In genomic region chr9:107296016-107296040, GRCm38 (mm10) we compare ENCODE assay signal across 8 mouse cellular contexts. TPM values are rescaled to one million over a fixed set of nuclear protein-coding genes. Genes with fewer than 3 reads are reported as not detected.
DNase-seq lines count a peak whose midpoint lies in the region; ATAC-seq and TF ChIP-seq lines count a peak whose summit lies in the region.

Cish (plus strand) TSS chr9:107296026.

- no peak for TF ChIP-seq CTCF in cerebellum, adult 2 months (IDR thresholded peaks at IDR 0.05; ENCODE audit: borderline replicate concordance, insufficient read depth, low read depth, low read length)
- no peak for TF ChIP-seq CTCF in intestine, postnatal 0 days (IDR thresholded peaks at IDR 0.05; ENCODE audit: low read depth)
- no peak for TF ChIP-seq CTCF in small intestine, adult 2 months (IDR thresholded peaks at IDR 0.05; ENCODE audit: extremely low read depth, insufficient read length, insufficient replicate concordance, low read depth, low read length)

- peaks cover 4% of the 10 kb centered on the region; the same call in 1 of the 2 replicates for H3K36me3 ChIP-seq in forebrain, embryonic 15.5 days
- H3K36me3 ChIP-seq in intestine, postnatal 0 days (ENCODE audit: control insufficient read depth, insufficient read depth) = peaks cover 11% of the 10 kb centered on the region; the same call in 1 of the 2 replicates
- H3K36me3 ChIP-seq in small intestine, adult 2 months (ENCODE audit: control insufficient read depth, insufficient read depth, low read length) = peaks cover 9% of the 10 kb centered on the region

- peak within 1 kb of the TSS; percentile 73 for H3K9ac ChIP-seq in forebrain, embryonic 15.5 days (replicated peaks)
- peak within 1 kb of the TSS; percentile 61 for H3K9ac ChIP-seq in intestine, postnatal 0 days (ENCODE audit: low read depth, low read length)

- no peak for TF ChIP-seq POLR2A in cerebellum, adult 2 months (IDR thresholded peaks at IDR 0.05; ENCODE audit: borderline replicate concordance, insufficient read depth, low read length)
- no peak for TF ChIP-seq POLR2A in small intestine, adult 2 months (IDR thresholded peaks at IDR 0.05; ENCODE audit: low read depth, low read length)

- H3K4me1 ChIP-seq in cerebellum, adult 2 months (ENCODE audit: control insufficient read depth, insufficient read depth, low read length) = peaks cover 5% of the 10 kb centered on the region; the same call in 1 of the 2 replicates
- H3K4me1 ChIP-seq in forebrain, embryonic 15.5 days = peaks cover 22% of the 10 kb centered on the region
- H3K4me1 ChIP-seq in intestine, postnatal 0 days (replicated peaks; ENCODE audit: control insufficient read depth, insufficient read depth, low read length) = peaks cover 6% of the 10 kb centered on the region; the same call in 1 of the 2 replicates
- H3K4me1 ChIP-seq in small intestine, adult 2 months (ENCODE audit: control insufficient read depth, insufficient read depth, insufficient read length, low read length) = peaks cover 18% of the 10 kb centered on the region; the same call in 1 of the 2 replicates

- DNase-seq in cerebellum, adult 2 months = no peak
- no peak for DNase-seq in cerebellum, postnatal 25 days
- no peak for DNase-seq in kidney, postnatal 36 days

- no peaks in the 10 kb centered on the region for H3K9me3 ChIP-seq in forebrain, embryonic 15.5 days
- no peaks in the 10 kb centered on the region for H3K9me3 ChIP-seq in intestine, postnatal 0 days (ENCODE audit: control insufficient read depth)

- H3K27ac ChIP-seq in cerebellum, adult 2 months (ENCODE audit: insufficient read depth, low read length) = no peak within 1 kb of the TSS
- peak within 1 kb of the TSS; percentile 32 for H3K27ac ChIP-seq in forebrain, embryonic 15.5 days (replicated peaks)
- peak within 1 kb of the TSS; percentile 71 for H3K27ac ChIP-seq in intestine, postnatal 0 days (ENCODE audit: low read depth, low read length)
- peak within 1 kb of the TSS; percentile 86 for H3K27ac ChIP-seq in small intestine, adult 2 months (ENCODE audit: insufficient read depth, low read depth, low read length)

- H3K27me3 ChIP-seq in cerebellum, adult 2 months (ENCODE audit: control insufficient read depth, insufficient read depth, low read length) = no peaks in the 10 kb centered on the region
- H3K27me3 ChIP-seq in forebrain, embryonic 15.5 days = no peaks in the 10 kb centered on the region
- H3K27me3 ChIP-seq in intestine, postnatal 0 days (replicated peaks; ENCODE audit: control insufficient read depth, insufficient read depth, low read length) = no peaks in the 10 kb centered on the region
- no peaks in the 10 kb centered on the region for H3K27me3 ChIP-seq in small intestine, adult 2 months (ENCODE audit: control insufficient read depth, insufficient read depth, low read length)

- no peak for ATAC-seq in CD4-positive, CD25-positive, alpha-beta regulatory T cell, adult 4 months
- no peak for ATAC-seq in forebrain, embryonic 15.5 days (replicated peaks)
- ATAC-seq in intestine, postnatal 0 days = no peak
- no peak for ATAC-seq in erythroid progenitor cell, adult 5-6 weeks (replicated peaks; ENCODE audit: low FRiP score, poor library complexity, severe bottlenecking)

- H3K4me2 ChIP-seq in forebrain, embryonic 15.5 days (replicated peaks) = peak within 1 kb of the TSS; percentile 80
- peak within 1 kb of the TSS; percentile 73 for H3K4me2 ChIP-seq in intestine, postnatal 0 days (replicated peaks; ENCODE audit: low read depth)

- H3K4me3 ChIP-seq in cerebellum, adult 2 months (replicated peaks; ENCODE audit: insufficient read depth, low read depth, low read length) = peak within 1 kb of the TSS; percentile 97
- H3K4me3 ChIP-seq in forebrain, embryonic 15.5 days = peak within 1 kb of the TSS; percentile 54
- peak within 1 kb of the TSS; percentile 51 for H3K4me3 ChIP-seq in intestine, postnatal 0 days (ENCODE audit: low read depth, low read length)
- H3K4me3 ChIP-seq in small intestine, adult 2 months (ENCODE audit: low read depth, low read length) = peak within 1 kb of the TSS; percentile 72

RNA-seq across cellular contexts. Expression of gene Cish, which starts in this region (rescaled TPM):
- polyA plus RNA-seq in cerebellum, adult 2 months (2012; rRNA removed) = 4.1 and 4.3 TPM in 2 replicates
- polyA plus RNA-seq in CD4-positive, CD25-positive, alpha-beta regulatory T cell, adult 4 months (2017; shearing (Covaris generic)) = 100 to 1,000 TPM; 102 to 161 TPM
- polyA plus RNA-seq in forebrain, embryonic 15.5 days (2015; fragmentation: Nextera tagmentation; extraction: Ambion mirVana) = 9.5 and 11.5 TPM in 2 replicates
- polyA plus RNA-seq in intestine, postnatal 0 days (2015; fragmentation: Nextera tagmentation; extraction: Ambion mirVana) = 9.4 and 12.1 TPM in 2 replicates
- polyA plus RNA-seq in small intestine, adult 2 months (2012; rRNA removed) = 19.1 and 33.6 TPM in 2 replicates
- 5.9 and 23.4 TPM in 2 replicates for total RNA-seq in erythroid progenitor cell, adult 5-6 weeks (2015; ENCODE audit: low replicate concordance)
- total RNA-seq in erythroid progenitor cell, adult 5-6 weeks (2017; ENCODE audit: low replicate concordance) = 3.6 and 5.1 TPM in 2 replicates
